Mouse (Mus musculus) left cerebral cortex, adult 9 months (tissue): ENCODE results near the gene Gm10322.

Experiments used
- DNase-seq, 2 experiments: peaks; one replicate each; pipeline ENCODE4 v3.0.0; 2022; ENCODE audit warnings: low spot score in 2 of 2

Gm10322 gene

DNA sequence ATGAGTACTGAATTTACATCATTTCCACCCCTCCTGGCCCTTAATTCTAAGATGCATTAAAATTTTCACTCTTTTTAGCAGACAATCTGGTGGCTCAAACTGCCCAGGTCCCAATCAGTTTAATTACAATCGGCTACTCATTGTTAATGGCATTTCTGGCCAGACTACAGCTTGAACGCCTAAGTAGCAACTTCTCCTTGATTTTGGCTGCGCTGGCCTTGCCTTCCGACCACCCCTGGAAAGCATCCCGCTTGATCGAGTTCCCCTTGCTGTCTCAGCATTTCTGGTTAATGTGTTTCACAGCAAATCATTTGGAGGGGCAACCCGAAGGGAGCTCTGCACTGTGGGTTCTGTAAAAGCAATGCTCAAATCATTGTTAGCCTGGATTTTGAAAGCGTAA, 13.8 kb upstream of the Gm10322 start:
- DNase-seq = no peak

GRCm38 (mm10) chr10:59602891-59603290, 13.0 kb upstream of the Gm10322 start:
- DNase-seq = peak in 1 of 2 experiments; percentile 56

GRCm38 (mm10) chr10:59603843-59604242, 12.0 kb upstream of the Gm10322 start:
- DNase-seq = no peak

DNA sequence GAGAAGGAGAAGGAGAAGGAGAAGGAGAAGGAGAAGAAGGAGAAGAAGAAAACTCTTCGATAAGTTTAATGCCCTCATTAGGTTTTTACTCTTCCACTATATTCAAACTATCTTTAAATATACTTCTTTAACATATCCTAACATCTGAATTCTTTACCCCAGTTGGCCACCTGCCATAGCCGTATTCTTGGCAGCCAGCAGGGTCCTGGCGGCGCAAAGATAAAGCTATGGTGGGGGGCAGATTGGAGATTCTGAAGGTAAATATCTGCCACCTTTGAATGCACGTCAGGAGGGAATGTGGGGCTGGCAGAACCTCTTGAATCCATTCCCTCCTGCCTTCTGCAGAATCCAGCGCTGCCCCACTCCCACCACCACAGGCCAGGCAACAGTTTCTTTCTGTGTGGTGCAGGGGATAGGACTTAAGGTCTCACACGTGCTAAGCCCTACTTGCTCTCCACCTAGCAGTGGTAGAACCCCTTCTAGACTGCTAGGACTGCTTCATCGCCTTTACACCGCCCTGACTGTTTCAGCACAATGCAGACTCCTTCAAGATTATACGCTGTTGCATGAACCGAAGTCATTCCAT, 10.9 kb upstream of the Gm10322 start:
- no peak for DNase-seq

GRCm38 (mm10) chr10:59613276-59613675, 2.6 kb upstream of the Gm10322 start:
- no peak for DNase-seq

- no peak for DNase-seq
Observed at GRCm38 (mm10) chr10:59614141-59614540, 1.7 kb upstream of the Gm10322 start.

- DNase-seq = no peak
Observed at GRCm38 (mm10) chr10:59615411-59615810, 452 bp upstream of the Gm10322 start.

- peak; percentile 89 to 97 for DNase-seq
Observed at GRCm38 (mm10) chr10:59616522-59616921, 659 bp downstream of the Gm10322 start, which contains the start of gene Mcu. Mcu (minus strand) TSS chr10:59616692.

- DNase-seq = no peak
Observed at GRCm38 (mm10) chr10:59617776-59618175, 1.9 kb downstream of the Gm10322 start.

DNA sequence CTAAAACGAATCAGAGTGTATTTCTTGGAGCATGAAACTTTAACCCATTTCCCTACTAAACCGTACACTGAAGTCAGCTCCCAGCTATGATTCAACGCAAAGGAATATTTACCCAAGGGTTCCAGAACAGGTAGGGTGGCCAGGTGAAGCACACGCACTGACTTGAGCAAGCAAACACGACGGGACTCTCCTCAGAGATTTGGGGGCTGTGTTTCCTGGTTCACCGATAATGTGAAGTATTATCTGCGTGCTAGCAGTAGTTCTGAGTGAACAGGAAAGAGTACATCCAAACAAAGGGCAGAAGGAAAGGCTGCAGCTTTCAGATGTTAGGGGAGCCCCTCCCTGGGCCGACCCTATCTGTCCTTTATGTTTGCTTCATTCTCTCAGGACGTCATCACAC, 5.5 kb downstream of the Gm10322 start:
- no peak for DNase-seq

- DNase-seq = no peak
Observed at GRCm38 (mm10) chr10:59623496-59623895, 7.6 kb downstream of the Gm10322 start.

- DNase-seq = no peak
Observed at GRCm38 (mm10) chr10:59628641-59629505, 13.0 kb downstream of the Gm10322 start.

DNA sequence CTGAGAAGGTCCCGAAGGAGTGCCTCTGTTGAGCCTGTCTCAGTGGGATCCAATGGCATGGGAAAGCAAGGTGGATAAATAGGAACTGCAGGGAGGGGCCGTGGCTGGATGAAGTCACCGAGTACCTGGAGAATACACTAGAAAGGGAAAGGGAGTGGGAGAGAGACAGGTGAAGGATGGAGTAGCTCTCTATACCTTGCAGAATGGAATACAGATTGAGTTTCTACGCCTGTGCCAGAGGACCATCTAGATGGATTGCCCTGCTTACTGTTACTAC, 13.6 kb downstream of the Gm10322 start:
- DNase-seq = no peak

GRCm38 (mm10) chr10:59636048-59636447, 20.2 kb downstream of the Gm10322 start:
- no peak for DNase-seq

GRCm38 (mm10) chr10:59636751-59637533, 21.1 kb downstream of the Gm10322 start:
- no peak for DNase-seq

DNA sequence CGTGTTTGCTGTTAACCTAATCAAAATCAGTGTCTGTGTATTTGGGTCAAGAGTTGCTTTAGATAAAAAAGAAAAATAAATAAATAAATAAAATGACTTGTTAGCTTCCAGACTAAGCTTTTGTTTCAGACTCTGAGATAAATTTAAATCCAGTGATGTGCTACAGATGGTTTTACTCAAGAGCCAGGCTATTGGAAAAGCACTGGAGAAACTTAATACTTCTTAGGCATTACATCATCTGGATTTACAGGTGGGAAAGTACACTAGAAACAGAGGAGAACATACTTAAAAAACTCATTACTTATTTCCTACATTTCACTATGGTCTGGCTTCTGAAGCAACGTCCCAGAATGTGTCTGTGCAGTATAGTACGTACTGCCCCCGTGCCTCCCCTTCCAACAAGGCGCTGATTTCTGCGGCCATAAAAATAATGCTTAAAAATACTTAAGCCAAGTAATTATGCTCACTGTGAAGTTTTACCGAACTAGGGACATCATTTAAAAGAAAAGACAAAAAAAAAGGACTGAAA, 21.8 kb downstream of the Gm10322 start:
- DNase-seq = no peak

- DNase-seq = no peak
Observed at GRCm38 (mm10) chr10:59638576-59638975, 22.7 kb downstream of the Gm10322 start.

DNA sequence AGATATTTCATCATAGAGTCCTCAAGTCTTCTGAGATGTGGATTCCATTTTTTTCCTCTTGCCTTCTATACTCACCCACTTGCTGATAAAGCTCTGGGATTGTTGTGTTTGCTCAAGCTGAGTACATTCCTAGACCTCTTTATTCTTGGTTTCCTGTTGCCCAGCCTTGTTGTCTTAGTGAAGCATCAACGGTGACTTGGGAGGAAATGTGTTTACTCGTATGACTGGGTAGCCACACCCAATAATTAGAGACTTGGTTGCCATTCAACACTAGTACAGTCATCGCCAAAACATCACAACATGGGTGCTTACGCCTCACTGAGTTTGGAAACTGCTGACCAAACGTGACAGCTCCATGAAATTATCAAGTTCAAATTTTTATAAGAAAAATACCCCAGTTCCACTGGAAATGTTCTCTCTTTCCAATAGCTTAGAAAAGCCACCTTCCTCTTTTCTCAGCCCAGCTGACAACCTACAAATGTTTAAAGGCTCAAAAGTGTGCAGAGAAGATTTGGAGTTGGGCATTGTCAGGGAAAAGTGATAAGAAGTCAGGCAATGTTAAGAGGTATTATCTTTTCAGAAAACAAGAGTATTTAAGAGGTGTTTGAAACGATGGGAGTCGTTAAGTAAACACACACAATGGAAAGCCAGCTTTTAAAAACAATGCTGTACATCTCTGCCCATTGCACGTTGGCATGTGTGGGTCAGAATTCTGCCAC, 27.0 kb downstream of the Gm10322 start:
- no peak for DNase-seq

- DNase-seq = no peak
Observed at GRCm38 (mm10) chr10:59643645-59644044, 27.8 kb downstream of the Gm10322 start.

DNA sequence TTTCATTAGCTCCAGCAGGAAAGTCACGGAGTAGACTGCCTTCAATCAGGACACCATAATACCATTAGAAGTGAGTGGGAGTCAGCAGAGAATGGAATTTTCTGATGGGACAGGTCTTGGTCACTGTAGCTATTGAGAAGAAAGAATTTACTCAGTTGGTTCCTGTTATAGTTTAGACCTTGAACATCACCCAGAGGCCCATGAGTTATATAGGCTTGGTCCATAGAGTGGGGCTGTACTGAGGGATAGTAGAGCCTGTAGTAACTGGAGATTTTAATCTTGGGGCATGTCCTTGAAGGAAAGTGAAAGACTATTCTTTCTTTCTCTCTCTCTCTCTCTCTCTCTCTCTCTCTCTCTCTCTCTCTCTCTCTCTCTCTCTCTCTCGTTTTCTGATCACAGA, 28.8 kb downstream of the Gm10322 start:
- DNase-seq = no peak

DNA sequence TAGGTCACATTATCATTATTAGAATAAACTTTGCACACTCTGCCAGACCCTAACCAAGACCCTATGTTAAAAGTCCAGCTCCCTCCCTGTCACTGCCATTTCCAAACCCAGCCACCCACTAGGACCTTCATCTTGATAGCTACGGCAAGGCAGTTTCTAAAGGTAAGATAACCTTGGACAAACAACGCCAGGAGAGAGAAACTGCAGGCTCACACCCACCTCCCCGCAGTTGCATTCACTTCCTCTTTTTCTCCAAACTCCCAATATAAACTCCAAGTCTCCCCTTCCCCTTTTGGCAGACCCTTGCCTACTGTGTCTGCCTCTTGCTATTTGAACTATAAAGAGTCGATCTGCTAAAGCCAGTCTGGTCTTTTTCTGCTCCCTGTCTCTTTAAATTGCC, 29.3 kb downstream of the Gm10322 start:
- no peak for DNase-seq
